In the genomic region with DNA sequence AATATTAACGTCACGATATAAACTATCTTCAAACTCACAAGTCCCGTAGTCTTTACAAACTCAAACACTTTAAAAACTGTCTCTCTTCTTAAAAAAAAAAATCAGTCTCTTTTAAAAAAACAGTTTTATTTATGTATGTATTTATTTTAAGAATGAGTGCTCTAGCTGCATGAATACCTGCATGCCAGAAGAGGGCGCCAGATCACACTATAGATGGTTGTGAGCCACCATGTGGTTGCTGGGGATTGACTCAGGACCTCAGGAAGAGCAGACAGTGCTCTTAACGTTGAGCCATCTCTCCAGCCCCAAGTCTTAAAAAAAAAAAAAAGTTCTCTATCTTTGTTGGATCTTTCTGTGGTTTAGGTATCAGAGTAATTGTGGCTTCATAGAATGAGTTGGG, we compare ENCODE assay signal across 13 mouse cellular contexts. TPM values are rescaled to one million over a fixed set of nuclear protein-coding genes. Genes with fewer than 3 reads are reported as not detected.
DNase-seq lines count a peak whose midpoint lies in the region; ATAC-seq and TF ChIP-seq lines count a peak whose summit lies in the region.
"Had no signal": no experiment of that assay in that cellular context is flagged by ENCODE, and none has a peak within 500 bp of the region (broad histone marks: within the 10 kb centered on the region; RNA-seq: fewer than 3 reads in every experiment).

No protein-coding gene starts in this region.

- H3K4me2 ChIP-seq in hindbrain, postnatal 0 days (ENCODE audit: low read depth, low read length): no peak overlapping the region
- H3K4me2 ChIP-seq in kidney, embryonic 15.5 days: no peak overlapping the region
- H3K4me2 ChIP-seq: forebrain, embryonic 12.5 days had no signal

- H3K36me3 ChIP-seq in hindbrain, postnatal 0 days (ENCODE audit: insufficient read depth, low read length): no peaks in the 10 kb centered on the region
- H3K36me3 ChIP-seq in hindbrain, embryonic 10.5 days: no peaks in the 10 kb centered on the region
- H3K36me3 ChIP-seq in testis, adult 2 months (ENCODE audit: control insufficient read depth, insufficient read depth, low read length): no peaks in the 10 kb centered on the region
- H3K36me3 ChIP-seq in kidney, embryonic 15.5 days: no peaks in the 10 kb centered on the region
- H3K36me3 ChIP-seq: forebrain, embryonic 12.5 days had no signal

- H3K27ac ChIP-seq in hindbrain, postnatal 0 days: no peak overlapping the region
- H3K27ac ChIP-seq in hindbrain, embryonic 10.5 days: no peak overlapping the region
- H3K27ac ChIP-seq in testis, adult 2 months (ENCODE audit: control insufficient read depth, insufficient read depth, low read depth, low read length): no peak overlapping the region
- H3K27ac ChIP-seq in kidney, embryonic 15.5 days: no peak overlapping the region
- H3K27ac ChIP-seq: forebrain, embryonic 12.5 days had no signal

- TF ChIP-seq POLR2A in testis, adult 2 months (IDR thresholded peaks at IDR 0.05; ENCODE audit: control insufficient read depth, low read depth, low read length): no peak

- ATAC-seq in hindbrain, postnatal 0 days: no peak
- no peak for ATAC-seq in kidney, embryonic 15.5 days (replicated peaks; ENCODE audit: low FRiP score)

- WGBS in hindbrain, postnatal 0 days: 67% methylated on average over 5 of the region's 5 CpGs
- WGBS in hindbrain, embryonic 10.5 days: 59% methylated on average over 5 of the region's 5 CpGs
- 65% methylated on average over 5 of the region's 5 CpGs for WGBS in kidney, embryonic 15.5 days

- TF ChIP-seq CTCF in hindbrain, postnatal 0 days (IDR thresholded peaks at IDR 0.05; ENCODE audit: low read depth): peak; percentile 52
- peak; percentile 50; the same call in 1 of the 2 replicates for TF ChIP-seq CTCF in testis, adult 2 months (IDR thresholded peaks at IDR 0.05; ENCODE audit: control insufficient read depth, insufficient read depth, insufficient replicate concordance, low read depth, low read length)

- no peaks in the 10 kb centered on the region for H3K4me1 ChIP-seq in hindbrain, postnatal 0 days (ENCODE audit: insufficient read depth, low read length)
- peaks cover 5% of the 10 kb centered on the region; the same call in 1 of the 2 replicates for H3K4me1 ChIP-seq in hindbrain, embryonic 10.5 days (replicated peaks)
- no peaks in the 10 kb centered on the region; the same call in 1 of the 2 replicates for H3K4me1 ChIP-seq in testis, adult 2 months (ENCODE audit: control insufficient read depth, insufficient read depth, low read length)
- H3K4me1 ChIP-seq in kidney, embryonic 15.5 days: peaks cover 23% of the 10 kb centered on the region
- H3K4me1 ChIP-seq: forebrain, embryonic 12.5 days had no signal

- DNase-seq in hindbrain, postnatal 0 days (ENCODE audit: low spot score): no peak
- no peak for DNase-seq in hindbrain, embryonic 10.5 days (ENCODE audit: low spot score)
- no peak for DNase-seq in testis, postnatal 10 days (ENCODE audit: low spot score)
- peak; percentile 74 for DNase-seq in ZHBTc4 (ENCODE audit: low read depth, low spot score)
- DNase-seq in thymus, postnatal 14 days: peak; percentile 38
- no peak for DNase-seq in cerebellum, adult 11-12 months
- DNase-seq: heart, postnatal 4 days; lung, adult 18-20 months; midbrain, embryonic 14.5 days had no signal

- no peaks in the 10 kb centered on the region for H3K27me3 ChIP-seq in hindbrain, postnatal 0 days (ENCODE audit: insufficient read depth, low read length)
- H3K27me3 ChIP-seq in hindbrain, embryonic 10.5 days (ENCODE audit: insufficient read depth, poor library complexity, severe bottlenecking): no peaks in the 10 kb centered on the region
- no peaks in the 10 kb centered on the region for H3K27me3 ChIP-seq in testis, adult 2 months (ENCODE audit: control insufficient read depth, insufficient read depth, low read length)
- H3K27me3 ChIP-seq in kidney, embryonic 15.5 days: no peaks in the 10 kb centered on the region
- H3K27me3 ChIP-seq: forebrain, embryonic 12.5 days had no signal

- H3K9ac ChIP-seq in hindbrain, postnatal 0 days (replicated peaks; ENCODE audit: low read length): no peak overlapping the region
- H3K9ac ChIP-seq in kidney, embryonic 15.5 days: no peak overlapping the region
- H3K9ac ChIP-seq: forebrain, embryonic 12.5 days had no signal

- H3K4me3 ChIP-seq in hindbrain, postnatal 0 days (ENCODE audit: low read length): no peak overlapping the region
- H3K4me3 ChIP-seq in hindbrain, embryonic 10.5 days: no peak overlapping the region
- H3K4me3 ChIP-seq in testis, adult 2 months (ENCODE audit: control insufficient read depth, low read depth, low read length): no peak overlapping the region
- no peak overlapping the region for H3K4me3 ChIP-seq in kidney, embryonic 15.5 days (replicated peaks)
- H3K4me3 ChIP-seq: forebrain, embryonic 12.5 days had no signal

- H3K9me3 ChIP-seq in hindbrain, postnatal 0 days (ENCODE audit: low read length): no peaks in the 10 kb centered on the region
- no peaks in the 10 kb centered on the region for H3K9me3 ChIP-seq in hindbrain, embryonic 10.5 days
- no peaks in the 10 kb centered on the region for H3K9me3 ChIP-seq in kidney, embryonic 15.5 days (replicated peaks)
- H3K9me3 ChIP-seq: forebrain, embryonic 12.5 days had no signal

RNA-seq across cellular contexts. Expression of a gene that starts 5.5 kb away (rescaled TPM):
- not detected in 2 replicates for total RNA-seq in hindbrain, postnatal 0 days (2014; rRNA removed)
- not detected in 2 replicates for polyA plus RNA-seq in hindbrain, postnatal 0 days (2015; fragmentation: Nextera tagmentation; extraction: Ambion mirVana)
- not detected in 2 replicates for polyA plus RNA-seq in hindbrain, embryonic 10.5 days (2016; fragmentation: Nextera tagmentation; extraction: Ambion mirVana)
- not detected in 2 replicates for polyA plus RNA-seq in testis, adult 2 months (2012; rRNA removed)
- 23.2 and 25.2 TPM in 2 replicates for polyA plus RNA-seq in kidney, embryonic 15.5 days (2015; fragmentation: Nextera tagmentation; extraction: Ambion mirVana)
- total RNA-seq: heart, postnatal 4 days had no signal
- polyA plus RNA-seq: forebrain, embryonic 12.5 days; midbrain, embryonic 14.5 days had no signal

RNA-seq across cellular contexts. Expression of a gene that starts 9.4 kb away (rescaled TPM):
- 1.0 and 1.1 TPM in 2 replicates for total RNA-seq in hindbrain, postnatal 0 days (2014; rRNA removed)
- 0.57 and 0.65 TPM in 2 replicates for polyA plus RNA-seq in hindbrain, postnatal 0 days (2015; fragmentation: Nextera tagmentation; extraction: Ambion mirVana)
- polyA plus RNA-seq in hindbrain, embryonic 10.5 days (2016; fragmentation: Nextera tagmentation; extraction: Ambion mirVana): 0.35 and 0.37 TPM in 2 replicates
- polyA plus RNA-seq in testis, adult 2 months (2012; rRNA removed): 1.2 and 1.7 TPM in 2 replicates
- 59.1 and 62.5 TPM in 2 replicates for polyA plus RNA-seq in kidney, embryonic 15.5 days (2015; fragmentation: Nextera tagmentation; extraction: Ambion mirVana)

RNA-seq across cellular contexts. Expression of a gene that starts 13.2 kb away (rescaled TPM):
- not detected in 2 replicates for total RNA-seq in hindbrain, postnatal 0 days (2014; rRNA removed)
- not detected in 2 replicates for polyA plus RNA-seq in hindbrain, postnatal 0 days (2015; fragmentation: Nextera tagmentation; extraction: Ambion mirVana)
- polyA plus RNA-seq in hindbrain, embryonic 10.5 days (2016; fragmentation: Nextera tagmentation; extraction: Ambion mirVana): not detected in 2 replicates
- 125 and 129 TPM in 2 replicates for polyA plus RNA-seq in testis, adult 2 months (2012; rRNA removed)
- 0.67 and 0.88 TPM in 2 replicates for polyA plus RNA-seq in kidney, embryonic 15.5 days (2015; fragmentation: Nextera tagmentation; extraction: Ambion mirVana)
- total RNA-seq: heart, postnatal 4 days had no signal
- polyA plus RNA-seq: forebrain, embryonic 12.5 days; midbrain, embryonic 14.5 days had no signal

RNA-seq across cellular contexts. Expression of a gene that starts 18.2 kb away (rescaled TPM):
- not detected in 2 replicates for total RNA-seq in hindbrain, postnatal 0 days (2014; rRNA removed)
- polyA plus RNA-seq in hindbrain, postnatal 0 days (2015; fragmentation: Nextera tagmentation; extraction: Ambion mirVana): not detected in 2 replicates
- polyA plus RNA-seq in hindbrain, embryonic 10.5 days (2016; fragmentation: Nextera tagmentation; extraction: Ambion mirVana): not detected in 2 replicates
- polyA plus RNA-seq in testis, adult 2 months (2012; rRNA removed): 16.3 and 25.5 TPM in 2 replicates
- polyA plus RNA-seq in kidney, embryonic 15.5 days (2015; fragmentation: Nextera tagmentation; extraction: Ambion mirVana): not detected in 2 replicates
- total RNA-seq: heart, postnatal 4 days had no signal
- polyA plus RNA-seq: forebrain, embryonic 12.5 days; kidney, embryonic 14.5 days; midbrain, embryonic 14.5 days had no signal

RNA-seq across cellular contexts. Expression of a gene that starts 37.3 kb away (rescaled TPM):
- total RNA-seq in hindbrain, postnatal 0 days (2014; rRNA removed): not detected in 2 replicates
- polyA plus RNA-seq in hindbrain, postnatal 0 days (2015; fragmentation: Nextera tagmentation; extraction: Ambion mirVana): not detected in 2 replicates
- polyA plus RNA-seq in hindbrain, embryonic 10.5 days (2016; fragmentation: Nextera tagmentation; extraction: Ambion mirVana): not detected in 2 replicates
- 710 and 946 TPM in 2 replicates for polyA plus RNA-seq in testis, adult 2 months (2012; rRNA removed)
- polyA plus RNA-seq in kidney, embryonic 15.5 days (2015; fragmentation: Nextera tagmentation; extraction: Ambion mirVana): 4.4 and 4.8 TPM in 2 replicates
- total RNA-seq: heart, postnatal 4 days had no signal
- polyA plus RNA-seq: forebrain, embryonic 12.5 days; kidney, embryonic 14.5 days; midbrain, embryonic 14.5 days had no signal

Comparison
In these comparisons a context has a peak if more than half of its experiments do, and no peak if none do; other contexts are left out.
1. DNase-seq: peak in ZHBTc4 (single experiment) and thymus, postnatal 14 days (single experiment); none in hindbrain, postnatal 0 days (single experiment), hindbrain, embryonic 10.5 days (single experiment), testis, postnatal 10 days (single experiment) and cerebellum, adult 11-12 months (single experiment).
2. RNA of a gene that starts 5.5 kb away (polyA plus RNA-seq): 23.2 to 25.2 TPM in kidney, embryonic 15.5 days; not detected in hindbrain, postnatal 0 days, not detected in hindbrain, embryonic 10.5 days and not detected in testis, adult 2 months; every median in the first group is over 10 times any median in the second.
3. RNA of a gene that starts 9.4 kb away (polyA plus RNA-seq): 59.1 to 62.5 TPM in kidney, embryonic 15.5 days; 1.2 to 1.7 TPM in testis, adult 2 months, 0.57 to 0.65 TPM in hindbrain, postnatal 0 days and 0.35 to 0.37 TPM in hindbrain, embryonic 10.5 days; every median in the first group is over 10 times any median in the second.
4. RNA of a gene that starts 13.2 kb away (polyA plus RNA-seq): 125 to 129 TPM in testis, adult 2 months; 0.67 to 0.88 TPM in kidney, embryonic 15.5 days, not detected in hindbrain, postnatal 0 days and not detected in hindbrain, embryonic 10.5 days; every median in the first group is over 10 times any median in the second.